Comparison of ENCODE assay signal across 17 mouse cellular contexts in genomic region chr5:142100176-142100575, GRCm38 (mm10).
DNase-seq lines count a peak whose midpoint lies in the region; ATAC-seq and TF ChIP-seq lines count a peak whose summit lies in the region.
"Had no signal": no experiment of that assay in that cellular context is flagged by ENCODE, and none has a peak within 500 bp of the region (broad histone marks: within the 10 kb centered on the region; RNA-seq: fewer than 3 reads in every experiment).

No protein-coding gene starts in this region.

- no peaks in the 10 kb centered on the region for H3K9me3 ChIP-seq in forebrain, embryonic 14.5 days (replicated peaks; ENCODE audit: control insufficient read depth, low read length)
- H3K9me3 ChIP-seq in forebrain, embryonic 12.5 days, result no peaks in the 10 kb centered on the region
- H3K9me3 ChIP-seq: embryonic facial prominence, embryonic 15.5 days; limb, embryonic 15.5 days; liver, embryonic 15.5 days had no signal

- intact Hi-C loops in left cerebral cortex, postnatal 4 days (cut with DNase I), result no loop called here

- TF ChIP-seq POLR2A in brain, embryonic 14.5 days (IDR thresholded peaks at IDR 0.05; ENCODE audit: borderline replicate concordance, extremely low read depth, insufficient read depth, insufficient read length, poor library complexity, severe bottlenecking), result no peak

- H3K9ac ChIP-seq in forebrain, embryonic 14.5 days (ENCODE audit: low read length), result no peak overlapping the region
- no peak overlapping the region for H3K9ac ChIP-seq in forebrain, embryonic 12.5 days
- H3K9ac ChIP-seq: embryonic facial prominence, embryonic 15.5 days; limb, embryonic 15.5 days; liver, embryonic 15.5 days had no signal

- no peak overlapping the region for H3K27ac ChIP-seq in forebrain, embryonic 14.5 days (ENCODE audit: low read depth, low read length)
- H3K27ac ChIP-seq in forebrain, embryonic 12.5 days, result no peak overlapping the region
- H3K27ac ChIP-seq: embryonic facial prominence, embryonic 15.5 days; kidney, postnatal 0 days; limb, embryonic 15.5 days; liver, embryonic 15.5 days had no signal

- DNase-seq in forebrain, embryonic 14.5 days (ENCODE audit: low spot score), result peak; percentile 39
- DNase-seq in left cerebral cortex, postnatal 4 days, result peak; percentile 41
- DNase-seq in left cerebral cortex, adult 9 months (ENCODE audit: low spot score in 2 of 2), result no peak
- peak; percentile 61 for DNase-seq in brain, embryonic 14.5 days (ENCODE audit: low read depth)
- peak; percentile 62 to 70 for DNase-seq in cerebellum, postnatal 10 days
- DNase-seq in frontal cortex, postnatal 14 days (ENCODE audit: low spot score in 2 of 2), result no peak
- DNase-seq: adrenal gland, postnatal 36 days; kidney, adult 11 months; layer of hippocampus, postnatal 36 days; right cerebral cortex, postnatal 14 days; spleen, adult 18-20 months; thymus, postnatal 25 days had no signal

- ATAC-seq in forebrain, embryonic 14.5 days, result no peak
- ATAC-seq in forebrain, embryonic 12.5 days (ENCODE audit: low FRiP score), result no peak

- H3K4me1 ChIP-seq in forebrain, embryonic 14.5 days (ENCODE audit: control insufficient read depth, insufficient read depth, low read length), result no peaks in the 10 kb centered on the region
- H3K4me1 ChIP-seq in forebrain, embryonic 12.5 days, result no peaks in the 10 kb centered on the region
- H3K4me1 ChIP-seq: embryonic facial prominence, embryonic 15.5 days; liver, embryonic 15.5 days had no signal

- no peaks in the 10 kb centered on the region for H3K27me3 ChIP-seq in forebrain, embryonic 14.5 days (replicated peaks; ENCODE audit: control insufficient read depth, insufficient read depth, low read length)
- no peaks in the 10 kb centered on the region for H3K27me3 ChIP-seq in forebrain, embryonic 12.5 days
- H3K27me3 ChIP-seq: embryonic facial prominence, embryonic 15.5 days; limb, embryonic 15.5 days; liver, embryonic 15.5 days had no signal

- no peak for TF ChIP-seq CTCF in brain, embryonic 14.5 days (IDR thresholded peaks at IDR 0.05; ENCODE audit: borderline replicate concordance, extremely low read depth, insufficient read depth, insufficient read length)

- WGBS in forebrain, embryonic 14.5 days, result 58% methylated on average over 6 of the region's 7 CpGs
- 64% methylated on average over 7 of the region's 7 CpGs for WGBS in forebrain, embryonic 12.5 days

- H3K36me3 ChIP-seq in forebrain, embryonic 14.5 days (ENCODE audit: control insufficient read depth, insufficient read depth, low read length), result no peaks in the 10 kb centered on the region
- no peaks in the 10 kb centered on the region for H3K36me3 ChIP-seq in forebrain, embryonic 12.5 days (replicated peaks)
- H3K36me3 ChIP-seq: embryonic facial prominence, embryonic 15.5 days; limb, embryonic 15.5 days; liver, embryonic 15.5 days had no signal

- H3K4me2 ChIP-seq in forebrain, embryonic 14.5 days (ENCODE audit: low read length), result no peak overlapping the region
- no peak overlapping the region for H3K4me2 ChIP-seq in forebrain, embryonic 12.5 days
- H3K4me2 ChIP-seq: embryonic facial prominence, embryonic 15.5 days; limb, embryonic 15.5 days; liver, embryonic 15.5 days had no signal

- no peak overlapping the region for H3K4me3 ChIP-seq in forebrain, embryonic 14.5 days (ENCODE audit: low read depth, low read length)
- no peak overlapping the region for H3K4me3 ChIP-seq in forebrain, embryonic 12.5 days (replicated peaks)
- H3K4me3 ChIP-seq: embryonic facial prominence, embryonic 15.5 days; limb, embryonic 15.5 days; liver, embryonic 15.5 days had no signal

Comparison
In these comparisons a context has a peak if more than half of its experiments do, and no peak if none do; other contexts are left out.
1. DNase-seq: peak in forebrain, embryonic 14.5 days (single experiment), left cerebral cortex, postnatal 4 days (single experiment), brain, embryonic 14.5 days (single experiment) and cerebellum, postnatal 10 days (2 of 2); none in left cerebral cortex, adult 9 months (0 of 2) and frontal cortex, postnatal 14 days (0 of 2).